Mouse (Mus musculus): Measurements from ENCODE around the gene Clec5a. TPM values are rescaled to one million over a fixed set of nuclear protein-coding genes. Genes with fewer than 3 reads are reported as not detected.
"Not testable (repeated sequence)": the region's sequence is repeated elsewhere in the genome, so short reads cannot be mapped to it uniquely, and the experiment has no call there.

Gene Clec5a
- 1 to 10 TPM in 1 of 2 experiments, under 1 TPM in 1; 0.75 to 1.4 TPM for total RNA-seq (2021)
- long read RNA-seq, experiment 1, partial matches to known transcripts: 0 of 1 reads
- long read RNA-seq, experiment 1, other reads (novel, unspliced or antisense): 1 of 1 reads
- long read RNA-seq, experiment 2: 0 reads

- no peak for DNase-seq
Observed at GRCm38 (mm10) chr6:40585645-40586044, at the start of gene Clec5a. TSS of gene Clec5a (minus strand) at chr6:40585821.

- no peak for DNase-seq
Observed at GRCm38 (mm10) chr6:40634640-40635071, 49.0 kb upstream of the Clec5a start.

GRCm38 (mm10) chr6:40628406-40629000, 42.9 kb upstream of the Clec5a start, which contains the start of gene Mgam:
TSS of gene Mgam (plus strand) at chr6:40628831.
- no peak for DNase-seq

- DNase-seq: no peak
Observed at GRCm38 (mm10) chr6:40626111-40626510, 40.5 kb upstream of the Clec5a start.

GRCm38 (mm10) chr6:40617965-40618364, 32.3 kb upstream of the Clec5a start:
- DNase-seq: peak; percentile 84

GRCm38 (mm10) chr6:40613260-40613852, 27.7 kb upstream of the Clec5a start, which contains the start of gene Tas2r138:
TSS of gene Tas2r138 (minus strand) at chr6:40613310.
- no peak for DNase-seq

GRCm38 (mm10) chr6:40610244-40610643, 24.6 kb upstream of the Clec5a start:
- DNase-seq: no peak

- peak; percentile 53 for DNase-seq
Observed at GRCm38 (mm10) chr6:40607431-40607830, 21.8 kb upstream of the Clec5a start.

GRCm38 (mm10) chr6:40598546-40598945, 12.9 kb upstream of the Clec5a start:
- not testable (repeated sequence) for DNase-seq

- no peak for DNase-seq
Observed at GRCm38 (mm10) chr6:40594804-40595550, 9.4 kb upstream of the Clec5a start.

GRCm38 (mm10) chr6:40588346-40588745, 2.7 kb upstream of the Clec5a start:
- no peak for DNase-seq

- no peak for DNase-seq
Observed at GRCm38 (mm10) chr6:40584336-40584735, 1.3 kb downstream of the Clec5a start.

- DNase-seq: no peak
Observed at GRCm38 (mm10) chr6:40576305-40576704, 9.3 kb downstream of the Clec5a start.

- no peak for DNase-seq
Observed at GRCm38 (mm10) chr6:40573618-40574017, 12.0 kb downstream of the Clec5a start.

GRCm38 (mm10) chr6:40569187-40569586, 16.4 kb downstream of the Clec5a start, which contains the start of gene Olfr460:
TSS of gene Olfr460 (plus strand) at chr6:40569487.
- DNase-seq: no peak

- no peak for DNase-seq
Observed at GRCm38 (mm10) chr6:40554950-40555349, 30.7 kb downstream of the Clec5a start, which contains the start of gene Olfr461. TSS of gene Olfr461 (minus strand) at chr6:40555050.

GRCm38 (mm10) chr6:40544690-40545089, 40.9 kb downstream of the Clec5a start:
- DNase-seq: no peak

Other genes starting within 250 kb of the Clec5a start
- gene E330009J07Rik, start 149.7 kb downstream of the Clec5a start, total RNA-seq (2021): 10 to 100 TPM; 14.0 to 16.4 TPM
- not detected for gene Wee2, start 146.7 kb downstream of the Clec5a start, total RNA-seq (2021)
- gene Ssbp1, start 114.5 kb downstream of the Clec5a start, total RNA-seq (2021): 10 to 100 TPM; 56.9 to 70.5 TPM
- gene Tas2r137, start 94.6 kb downstream of the Clec5a start, total RNA-seq (2021): not detected
- gene Tas2r108, start 92.3 kb downstream of the Clec5a start, total RNA-seq (2021): not detected
- not detected for gene Prss37, start 66.3 kb downstream of the Clec5a start, total RNA-seq (2021)
- gene Olfr461, start 30.8 kb downstream of the Clec5a start, total RNA-seq (2021): not detected
- gene Olfr460, start 16.3 kb downstream of the Clec5a start, total RNA-seq (2021): not detected
- not detected for gene Tas2r138, start 27.5 kb upstream of the Clec5a start, total RNA-seq (2021)
- gene Mgam, start 43.0 kb upstream of the Clec5a start, total RNA-seq (2021): 10 to 100 TPM in 1 of 2 experiments, 1 to 10 TPM in 1; 6.8 to 11.1 TPM

Data from adrenal gland, postnatal 10 days (tissue).